Mouse (Mus musculus) heart, postnatal 0 days (tissue): ENCODE results near the gene Ccna1. TPM values are rescaled to one million over a fixed set of nuclear protein-coding genes. Genes with fewer than 3 reads are reported as not detected.
A peak's percentile ranks its signal among the peaks of the same experiment; 100 is the strongest.

Experiments
- ATAC-seq: fragments of 200-750 bp; cut with Nextera tagmentation; 2 replicates; pipeline ENCODE4 v1.8.0; 2017; ENCODE audit warnings: low read depth, moderate number of reproducible peaks, moderate library complexity; ENCODE audit not compliant: insufficient read depth
- DNase-seq: peaks from one replicate; pipeline ENCODE4 v3.0.0-alpha.2; 2016; ENCODE audit warnings: low spot score
- H3K27ac ChIP-seq: fragments of 300-500 bp; sonication (generic); 2 replicates; pipeline ENCODE4 v1.5.1; 2014; ENCODE audit warnings: low read depth, mild to moderate bottlenecking
- H3K27me3 ChIP-seq: fragments of 300-500 bp; sonication (generic); 2 replicates; pipeline ENCODE4 v1.6.1; 2014; ENCODE audit warnings: low read length, mixed read lengths; ENCODE audit not compliant: control insufficient read depth, insufficient read depth
- H3K36me3 ChIP-seq: fragments of 300-500 bp; sonication (generic); replicated peaks from 2 replicates; pipeline ENCODE4 v1.6.1; 2014; ENCODE audit warnings: low read length, mixed read lengths; ENCODE audit not compliant: control insufficient read depth, insufficient read depth
- H3K4me1 ChIP-seq: fragments of 300-500 bp; sonication (generic); 2 replicates; pipeline ENCODE4 v1.6.1; 2014; ENCODE audit warnings: antibody characterized with exemption; ENCODE audit not compliant: control insufficient read depth, insufficient read depth
- H3K4me2 ChIP-seq: fragments of 300-500 bp; sonication (generic); 2 replicates; pipeline ENCODE4 v1.6.1; 2014; ENCODE audit warnings: low read depth, mild to moderate bottlenecking, low read length, moderate library complexity
- H3K4me3 ChIP-seq: fragments of 300-500 bp; sonication (generic); 2 replicates; pipeline ENCODE4 v1.5.1; 2014; ENCODE audit warnings: low read depth, low read length
- H3K9ac ChIP-seq: fragments of 300-500 bp; sonication (generic); replicated peaks from 2 replicates; pipeline ENCODE4 v1.6.1; 2014; ENCODE audit warnings: low read depth, low read length, mixed read lengths
- H3K9me3 ChIP-seq: fragments of 300-500 bp; sonication (generic); replicated peaks from 2 replicates; pipeline ENCODE4 v1.6.1; 2016; ENCODE audit warnings: low read length; ENCODE audit not compliant: control insufficient read depth
- CTCF ChIP-seq: IDR thresholded peaks from 2 replicates; pipeline ENCODE4 v1.5.1; 2016; ENCODE audit warnings: antibody characterized with exemption, control low read depth, low read depth
- EP300 ChIP-seq: IDR thresholded peaks from 2 replicates; pipeline ENCODE4 v1.6.1; 2016; ENCODE audit warnings: antibody characterized with exemption, low read depth
- WGBS: fragments of 180-500 bp; shearing (Covaris S2); extraction: QIAGEN DNeasy Blood & Tissue Kit; methylation state at CpG from one replicate; pipeline ENCODE4 v1.1.7; 2014; 5-methylcytosine and 5-hydroxymethylcytosine counted together
- polyA plus RNA-seq: library from polyadenylated mRNA; unstranded; fragments of >200 nt; fragmentation: Nextera tagmentation; extraction: Ambion mirVana; gene quantifications from 2 replicates; pipeline ENCODE4 v1.2.1, GENCODE M21; 2015
- total RNA-seq: library from RNA; depleted of rRNA; stranded (reverse); fragments of >200 nt; gene quantifications from 2 replicates; pipeline ENCODE4 v1.2.3, GENCODE M21; 2014; ENCODE audit warnings: low replicate concordance

Ccna1 gene
- total and polyA plus RNA-seq, 2 experiments from 2014 or later: 0.15 to 1.3 TPM

- peak; percentile 21 for DNase-seq
- Histone ChIP-seq H3K27ac (peak overlapping the region; percentile 55; the same call in 1 of the 2 replicates), H3K4me3 (no peak overlapping the region), H3K36me3 (no peaks in the 10 kb centered on the region), H3K4me2 (no peak overlapping the region), H3K9me3 (no peaks in the 10 kb centered on the region), H3K27me3 (no peaks in the 10 kb centered on the region), H3K9ac (no peak overlapping the region), H3K4me1 (no peaks in the 10 kb centered on the region)
- TF ChIP-seq EP300 (no peak), CTCF (no peak)
- ATAC-seq: peak; percentile 53
- WGBS: 42% methylated on average over 8 of the region's 8 CpGs
These were observed 40.8 kb upstream of the Ccna1 start for GRCm38 (mm10) chr3:55095968-55096654.

- Histone ChIP-seq H3K4me2 (no peak overlapping the region), H3K9me3 (no peaks in the 10 kb centered on the region), H3K9ac (no peak overlapping the region), H3K27me3 (no peaks in the 10 kb centered on the region), H3K27ac (no peak overlapping the region), H3K4me1 (peaks cover 6% of the 10 kb centered on the region), H3K36me3 (no peaks in the 10 kb centered on the region), H3K4me3 (no peak overlapping the region)
- TF ChIP-seq CTCF (no peak), EP300 (no peak)
- ATAC-seq (no peak), DNase-seq (no peak)
- WGBS: 59% methylated on average over 1 of the region's 1 CpGs
These were observed 37.9 kb upstream of the Ccna1 start for GRCm38 (mm10) chr3:55093161-55093560.

GRCm38 (mm10) chr3:55089291-55089690 is 34.0 kb upstream of the Ccna1 start:
- no peak for DNase-seq
- Histone ChIP-seq H3K4me2 (no peak overlapping the region), H3K36me3 (no peaks in the 10 kb centered on the region), H3K27ac (no peak overlapping the region), H3K27me3 (no peaks in the 10 kb centered on the region), H3K4me3 (no peak overlapping the region), H3K4me1 (peaks cover 6% of the 10 kb centered on the region), H3K9ac (no peak overlapping the region), H3K9me3 (no peaks in the 10 kb centered on the region)
- 38% methylated on average over 4 of the region's 4 CpGs for WGBS
- TF ChIP-seq CTCF (no peak), EP300 (no peak)
- ATAC-seq: no peak

- Histone ChIP-seq H3K36me3 (no peaks in the 10 kb centered on the region), H3K9ac (no peak overlapping the region), H3K4me1 (peaks cover 6% of the 10 kb centered on the region), H3K9me3 (no peaks in the 10 kb centered on the region), H3K27me3 (no peaks in the 10 kb centered on the region), H3K4me2 (no peak overlapping the region), H3K27ac (no peak overlapping the region), H3K4me3 (no peak overlapping the region)
- no peak for ATAC-seq
- WGBS: 54% methylated on average over 3 of the region's 3 CpGs
- TF ChIP-seq EP300 (no peak), CTCF (no peak)
- no peak for DNase-seq
These were observed 33.5 kb upstream of the Ccna1 start for GRCm38 (mm10) chr3:55088843-55089242.

- no peak overlapping the region for H3K4me3 ChIP-seq
- no peak for DNase-seq
- H3K9ac ChIP-seq: no peak overlapping the region
- H3K27me3 ChIP-seq: no peaks in the 10 kb centered on the region
- H3K27ac ChIP-seq: no peak overlapping the region
- H3K36me3 ChIP-seq: no peaks in the 10 kb centered on the region
- WGBS: 60% methylated on average over 4 of the region's 4 CpGs
- H3K4me2 ChIP-seq: no peak overlapping the region
- peaks cover 6% of the 10 kb centered on the region for H3K4me1 ChIP-seq
- TF ChIP-seq CTCF (no peak), EP300 (no peak)
- no peak for ATAC-seq
- H3K9me3 ChIP-seq: no peaks in the 10 kb centered on the region
These were observed 33.1 kb upstream of the Ccna1 start for GRCm38 (mm10) chr3:55088359-55088758.

GRCm38 (mm10) chr3:55087360-55087759 is 32.1 kb upstream of the Ccna1 start:
- TF ChIP-seq EP300 (no peak), CTCF (0 out of 2 replicates have a peak, but pooled peaks have one; percentile 10)
- peaks cover 6% of the 10 kb centered on the region for H3K4me1 ChIP-seq
- no peak overlapping the region for H3K4me2 ChIP-seq
- DNase-seq (no peak), ATAC-seq (no peak)
- 49% methylated on average over 4 of the region's 4 CpGs for WGBS
- H3K9ac ChIP-seq: no peak overlapping the region
- no peaks in the 10 kb centered on the region for H3K36me3 ChIP-seq
- H3K27me3 ChIP-seq: no peaks in the 10 kb centered on the region
- no peak overlapping the region for H3K4me3 ChIP-seq
- H3K27ac ChIP-seq: no peak overlapping the region
- no peaks in the 10 kb centered on the region for H3K9me3 ChIP-seq
